Mouse (Mus musculus): Measurements from ENCODE around the gene Arpp21.

GRCm38 (mm10) chr9:112123421-112123828 lies 112.3 kb downstream of the Arpp21 start:
- TF ChIP-seq CTCF (IDR thresholded peaks at IDR 0.05; ENCODE audit: low read depth, low read length) (no peak), POLR2A (IDR thresholded peaks at IDR 0.05; ENCODE audit: insufficient read depth, low read length) (no peak)
